Mouse (Mus musculus) heart, embryonic 11.5 days (tissue): Measurements from ENCODE around the gene Gm43064. TPM values are rescaled to one million over a fixed set of nuclear protein-coding genes. Genes with fewer than 3 reads are reported as not detected.
"Not testable (repeated sequence)": the region's sequence is repeated elsewhere in the genome, so short reads cannot be mapped to it uniquely, and the experiment has no call there.

Experiments used
- ATAC-seq: fragments of 200-750 bp; cut with Nextera tagmentation; replicated peaks from 2 replicates; pipeline ENCODE4 v1.8.0; 2017; ENCODE audit warnings: moderate library complexity; ENCODE audit not compliant: insufficient number of reproducible peaks, low FRiP score, low TSS enrichment
- H3K27ac ChIP-seq: fragments of 300-500 bp; sonication (generic); 2 replicates; pipeline ENCODE4 v1.5.1; 2014; ENCODE audit warnings: mild to moderate bottlenecking, low read depth, low read length
- H3K27me3 ChIP-seq: fragments of 300-500 bp; sonication (generic); 2 replicates; pipeline ENCODE4 v1.6.1; 2014; ENCODE audit warnings: mild to moderate bottlenecking, low read length, mixed read lengths; ENCODE audit not compliant: control insufficient read depth, insufficient read depth
- H3K36me3 ChIP-seq: fragments of 300-500 bp; sonication (generic); 2 replicates; pipeline ENCODE4 v1.6.1; 2014; ENCODE audit warnings: mild to moderate bottlenecking, low read length, moderate library complexity, mixed read lengths; ENCODE audit not compliant: control insufficient read depth, insufficient read depth
- H3K4me1 ChIP-seq: fragments of 300-500 bp; sonication (generic); 2 replicates; pipeline ENCODE4 v1.6.1; 2014; ENCODE audit warnings: low read length; ENCODE audit not compliant: control insufficient read depth, insufficient read depth
- H3K4me2 ChIP-seq: fragments of 300-500 bp; sonication (generic); 2 replicates; pipeline ENCODE4 v1.6.1; 2014; ENCODE audit warnings: mild to moderate bottlenecking, moderate library complexity
- H3K4me3 ChIP-seq: fragments of 300-500 bp; sonication (generic); 2 replicates; pipeline ENCODE4 v1.5.1; 2014; ENCODE audit warnings: low read depth, low read length
- H3K9ac ChIP-seq: fragments of 300-500 bp; sonication (generic); 2 replicates; pipeline ENCODE4 v1.6.1; 2014; ENCODE audit warnings: mild to moderate bottlenecking, low read depth, low read length, moderate library complexity
- H3K9me3 ChIP-seq: fragments of 300-500 bp; sonication (generic); replicated peaks from 2 replicates; pipeline ENCODE4 v1.6.1; 2016; ENCODE audit warnings: low read length; ENCODE audit not compliant: control insufficient read depth
- WGBS: fragments of 180-500 bp; shearing (Covaris S2); extraction: QIAGEN DNeasy Blood & Tissue Kit; methylation state at CpG from one replicate; pipeline ENCODE4 v1.1.7; 2014; ENCODE audit not compliant: insufficient replicate concordance; 5-methylcytosine and 5-hydroxymethylcytosine counted together
- polyA plus RNA-seq: library from polyadenylated mRNA; unstranded; fragments of >200 nt; fragmentation: Nextera tagmentation; extraction: Ambion mirVana; gene quantifications from 2 replicates; pipeline ENCODE4 v1.2.1, GENCODE M21; 2014

Gene Gm43064
- polyA plus RNA-seq, 1 experiment from 2014 or later, result 0.19 TPM

GRCm38 (mm10) chr3:103809799-103810150, 402 bp downstream of the Gm43064 start:
- Histone ChIP-seq H3K4me1 (peaks cover 3% of the 10 kb centered on the region; the same call in 1 of the 2 replicates), H3K27me3 (no peaks in the 10 kb centered on the region), H3K9ac (peak overlapping the region; percentile 90), H3K4me2 (peak overlapping the region; percentile 64), H3K27ac (peak overlapping the region; percentile 93), H3K9me3 (no peaks in the 10 kb centered on the region), H3K4me3 (peak overlapping the region; percentile 88), H3K36me3 (peaks cover 6% of the 10 kb centered on the region)
- 1% methylated on average over 14 of the region's 14 CpGs for WGBS
- peak; percentile 49 for ATAC-seq

- no peaks in the 10 kb centered on the region for H3K27me3 ChIP-seq
- H3K9me3 ChIP-seq, result no peaks in the 10 kb centered on the region
- no peak overlapping the region for H3K27ac ChIP-seq
- no peak for ATAC-seq
- no peak overlapping the region for H3K9ac ChIP-seq
- peak overlapping the region; percentile 11; the same call in 1 of the 2 replicates for H3K4me2 ChIP-seq
- H3K36me3 ChIP-seq, result peaks cover 6% of the 10 kb centered on the region; the same call in 1 of the 2 replicates
- 86% methylated on average over 6 of the region's 6 CpGs for WGBS
- H3K4me3 ChIP-seq, result no peak overlapping the region
- peaks cover 3% of the 10 kb centered on the region; the same call in 1 of the 2 replicates for H3K4me1 ChIP-seq
These were observed 1.6 kb downstream of the Gm43064 start for GRCm38 (mm10) chr3:103810967-103811366.

- Histone ChIP-seq H3K4me1 (peaks cover 3% of the 10 kb centered on the region; the same call in 1 of the 2 replicates), H3K36me3 (no peaks in the 10 kb centered on the region), H3K27me3 (no peaks in the 10 kb centered on the region), H3K27ac (no peak overlapping the region), H3K9ac (no peak overlapping the region), H3K4me2 (no peak overlapping the region), H3K9me3 (no peaks in the 10 kb centered on the region), H3K4me3 (no peak overlapping the region)
- no peak for ATAC-seq
These were observed 18.2 kb downstream of the Gm43064 start for GRCm38 (mm10) chr3:103827548-103827947.

- no peak overlapping the region for H3K4me2 ChIP-seq
- no peaks in the 10 kb centered on the region for H3K36me3 ChIP-seq
- H3K4me3 ChIP-seq, result no peak overlapping the region
- no peak overlapping the region for H3K27ac ChIP-seq
- H3K4me1 ChIP-seq, result peaks cover 4% of the 10 kb centered on the region; the same call in 1 of the 2 replicates
- no peaks in the 10 kb centered on the region for H3K27me3 ChIP-seq
- no peak overlapping the region for H3K9ac ChIP-seq
- H3K9me3 ChIP-seq, result no peaks in the 10 kb centered on the region
- ATAC-seq, result no peak
- 83% methylated on average over 3 of the region's 3 CpGs for WGBS
These were observed 19.7 kb downstream of the Gm43064 start for GRCm38 (mm10) chr3:103829036-103829435.

- H3K27me3 ChIP-seq, H3K9ac ChIP-seq, H3K9me3 ChIP-seq, H3K4me1 ChIP-seq, H3K4me3 ChIP-seq, ATAC-seq, H3K4me2 ChIP-seq, H3K36me3 ChIP-seq: not testable (repeated sequence)
- 71% methylated on average over 1 of the region's 1 CpGs for WGBS
- H3K27ac ChIP-seq, result peak overlapping the region; percentile 3; the same call in 1 of the 2 replicates
These were observed 21.3 kb downstream of the Gm43064 start for GRCm38 (mm10) chr3:103830681-103831080.

GRCm38 (mm10) chr3:103831146-103831545, 21.8 kb downstream of the Gm43064 start:
- Histone ChIP-seq H3K27me3 (no peaks in the 10 kb centered on the region), H3K4me1 (peaks cover 4% of the 10 kb centered on the region; the same call in 1 of the 2 replicates), H3K4me3 (no peak overlapping the region), H3K9me3 (no peaks in the 10 kb centered on the region), H3K4me2 (no peak overlapping the region), H3K36me3 (no peaks in the 10 kb centered on the region), H3K27ac (peak overlapping the region; percentile 3; the same call in 1 of the 2 replicates), H3K9ac (no peak overlapping the region)
- WGBS, result 64% methylated on average over 7 of the region's 7 CpGs
- ATAC-seq, result no peak

- no peaks in the 10 kb centered on the region for H3K27me3 ChIP-seq
- H3K36me3 ChIP-seq, result no peaks in the 10 kb centered on the region
- H3K9ac ChIP-seq, result no peak within 1 kb of the TSS
- H3K4me3 ChIP-seq, result no peak within 1 kb of the TSS
- no peak for ATAC-seq
- H3K4me1 ChIP-seq, result peaks cover 4% of the 10 kb centered on the region; the same call in 1 of the 2 replicates
- H3K9me3 ChIP-seq, result no peaks in the 10 kb centered on the region
- H3K27ac ChIP-seq, result no peak within 1 kb of the TSS
- 0 out of 2 replicates have a peak within 1 kb of the TSS, but pooled peaks have one; percentile 4 for H3K4me2 ChIP-seq
These were observed 23.1 kb downstream of the Gm43064 start, which contains the start of gene Bcl2l15 for GRCm38 (mm10) chr3:103832426-103832825. Gene Bcl2l15, plus strand, starts transcription at chr3:103832601.

GRCm38 (mm10) chr3:103834001-103834400, 24.6 kb downstream of the Gm43064 start:
- Histone ChIP-seq H3K4me3 (no peak overlapping the region), H3K27me3 (no peaks in the 10 kb centered on the region), H3K4me1 (peaks cover 4% of the 10 kb centered on the region; the same call in 1 of the 2 replicates), H3K4me2 (no peak overlapping the region), H3K27ac (no peak overlapping the region), H3K36me3 (no peaks in the 10 kb centered on the region), H3K9me3 (no peaks in the 10 kb centered on the region), H3K9ac (no peak overlapping the region)
- no peak for ATAC-seq
- WGBS, result 87% methylated on average over 2 of the region's 2 CpGs

- H3K9ac ChIP-seq, result no peak overlapping the region
- no peak overlapping the region for H3K27ac ChIP-seq
- H3K9me3 ChIP-seq, result no peaks in the 10 kb centered on the region
- H3K4me2 ChIP-seq, result no peak overlapping the region
- peaks cover 4% of the 10 kb centered on the region; the same call in 1 of the 2 replicates for H3K4me1 ChIP-seq
- ATAC-seq, result no peak
- 80% methylated on average over 6 of the region's 6 CpGs for WGBS
- H3K27me3 ChIP-seq, result no peaks in the 10 kb centered on the region
- no peaks in the 10 kb centered on the region for H3K36me3 ChIP-seq
- H3K4me3 ChIP-seq, result no peak overlapping the region
These were observed 26.0 kb downstream of the Gm43064 start for GRCm38 (mm10) chr3:103835272-103835950.
